9 mouse cellular contexts compared by ENCODE assay signal in the genomic region with DNA sequence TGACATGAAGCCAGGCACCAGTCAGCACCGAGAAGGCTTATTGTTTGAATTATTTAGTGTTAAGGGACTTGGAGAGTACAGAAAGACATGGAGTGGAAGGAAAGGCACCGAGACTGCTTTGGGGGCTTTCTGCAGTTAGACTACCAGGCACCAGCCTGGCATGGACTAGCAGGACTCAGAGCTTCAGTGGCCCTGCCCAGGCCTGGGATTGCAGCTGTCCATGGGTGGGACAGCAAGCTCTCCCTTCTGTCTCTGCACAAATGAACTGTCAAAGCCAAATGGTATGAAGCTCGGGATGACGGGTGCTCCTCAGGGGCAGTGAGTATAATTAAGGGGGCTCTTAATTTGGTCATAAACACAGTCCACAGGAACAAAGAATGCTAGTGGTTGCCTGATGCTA. TPM values are rescaled to one million over a fixed set of nuclear protein-coding genes. Genes with fewer than 3 reads are reported as not detected.
DNase-seq lines count a peak whose midpoint lies in the region; ATAC-seq and TF ChIP-seq lines count a peak whose summit lies in the region.
"Had no signal": no experiment of that assay in that cellular context is flagged by ENCODE, and none has a peak within 500 bp of the region (broad histone marks: within the 10 kb centered on the region; RNA-seq: fewer than 3 reads in every experiment).

No protein-coding gene starts in this region.

- no peak for ATAC-seq in heart, embryonic 15.5 days (replicated peaks; ENCODE audit: insufficient number of reproducible peaks, insufficient read depth, low FRiP score, low read depth)
- ATAC-seq in hindbrain, embryonic 16.5 days: no peak
- no peak for ATAC-seq in midbrain, embryonic 15.5 days (replicated peaks)
- ATAC-seq in inflammation-experienced regulatory T-cells, adult 6 months: no peak

- H3K4me3 ChIP-seq in heart, embryonic 15.5 days: peak overlapping the region; percentile 77; the same call in 1 of the 2 replicates
- H3K4me3 ChIP-seq in cortical plate, adult 2 months (ENCODE audit: insufficient read depth, low read length): peak overlapping the region; percentile 96; the same call in 1 of the 2 replicates
- H3K4me3 ChIP-seq in hindbrain, embryonic 16.5 days (ENCODE audit: low read length): peak overlapping the region; percentile 94
- H3K4me3 ChIP-seq in midbrain, embryonic 15.5 days: peak overlapping the region; percentile 73

- TF ChIP-seq POLR2A in cortical plate, adult 2 months (IDR thresholded peaks at IDR 0.05; ENCODE audit: extremely low read depth, insufficient read depth, low read length): no peak

- no peak overlapping the region for H3K27ac ChIP-seq in heart, embryonic 15.5 days
- H3K27ac ChIP-seq in cortical plate, adult 2 months (ENCODE audit: insufficient read depth, low read length): no peak overlapping the region
- peak overlapping the region; percentile 97; the same call in 1 of the 2 replicates for H3K27ac ChIP-seq in hindbrain, embryonic 16.5 days (ENCODE audit: low read depth, low read length)
- no peak overlapping the region for H3K27ac ChIP-seq in midbrain, embryonic 15.5 days

- no peak for TF ChIP-seq CTCF in cortical plate, adult 2 months (IDR thresholded peaks at IDR 0.05; ENCODE audit: extremely low read depth, insufficient read depth, low read length)

- WGBS in heart, embryonic 15.5 days: 75% methylated on average over 4 of the region's 4 CpGs
- 71% methylated on average over 4 of the region's 4 CpGs for WGBS in hindbrain, embryonic 16.5 days
- 77% methylated on average over 4 of the region's 4 CpGs for WGBS in midbrain, embryonic 15.5 days

- peak overlapping the region; percentile 64 for H3K4me2 ChIP-seq in heart, embryonic 15.5 days
- H3K4me2 ChIP-seq in hindbrain, embryonic 16.5 days (ENCODE audit: low read length): peak overlapping the region; percentile 75
- H3K4me2 ChIP-seq in midbrain, embryonic 15.5 days: peak overlapping the region; percentile 60

- H3K9me3 ChIP-seq in heart, embryonic 15.5 days (replicated peaks): no peaks in the 10 kb centered on the region
- H3K9me3 ChIP-seq in hindbrain, embryonic 16.5 days (ENCODE audit: control insufficient read depth, low read length): no peaks in the 10 kb centered on the region
- no peaks in the 10 kb centered on the region for H3K9me3 ChIP-seq in midbrain, embryonic 15.5 days

- no peaks in the 10 kb centered on the region for H3K27me3 ChIP-seq in heart, embryonic 15.5 days
- H3K27me3 ChIP-seq in hindbrain, embryonic 16.5 days (replicated peaks; ENCODE audit: control insufficient read depth, insufficient read depth, low read length): no peaks in the 10 kb centered on the region
- no peaks in the 10 kb centered on the region for H3K27me3 ChIP-seq in midbrain, embryonic 15.5 days (replicated peaks)

- H3K4me1 ChIP-seq in heart, embryonic 15.5 days (replicated peaks): peaks cover 22% of the 10 kb centered on the region
- H3K4me1 ChIP-seq in cortical plate, adult 2 months (ENCODE audit: control insufficient read depth, insufficient read depth, low read length): peaks cover 8% of the 10 kb centered on the region
- peaks cover 23% of the 10 kb centered on the region for H3K4me1 ChIP-seq in hindbrain, embryonic 16.5 days (ENCODE audit: control insufficient read depth, insufficient read depth, low read depth, low read length)
- peaks cover 29% of the 10 kb centered on the region for H3K4me1 ChIP-seq in midbrain, embryonic 15.5 days

- no peak for DNase-seq in heart, postnatal 4 days
- no peak for DNase-seq in T-cell, adult 2 months (ENCODE audit: low spot score)
- DNase-seq in frontal cortex, postnatal 14 days (ENCODE audit: low spot score in 2 of 2): no peak
- DNase-seq: kidney, adult 2 months had no signal

- no peaks in the 10 kb centered on the region; the same call in 1 of the 2 replicates for H3K36me3 ChIP-seq in heart, embryonic 15.5 days
- H3K36me3 ChIP-seq in hindbrain, embryonic 16.5 days (ENCODE audit: control insufficient read depth, insufficient read depth, low read length): no peaks in the 10 kb centered on the region
- H3K36me3 ChIP-seq in midbrain, embryonic 15.5 days (replicated peaks): no peaks in the 10 kb centered on the region

- H3K9ac ChIP-seq in heart, embryonic 15.5 days: 0 out of 2 replicates have a peak overlapping the region, but pooled peaks have one; percentile 90
- H3K9ac ChIP-seq in hindbrain, embryonic 16.5 days (ENCODE audit: low read depth, low read length): peak overlapping the region; percentile 72; the same call in 1 of the 2 replicates
- H3K9ac ChIP-seq in midbrain, embryonic 15.5 days: peak overlapping the region; percentile 51; the same call in 1 of the 2 replicates

RNA-seq across cellular contexts. Expression of gene Spg7, which starts 1.3 kb away (rescaled TPM):
- polyA plus RNA-seq in heart, embryonic 15.5 days (2015; fragmentation: Nextera tagmentation; extraction: Ambion mirVana): 60.1 and 64.3 TPM in 2 replicates
- 10 to 100 TPM; 68.5 to 76.5 TPM for total RNA-seq in heart, postnatal 4 days (2021)
- 76.9 and 93.5 TPM in 2 replicates for polyA plus RNA-seq in cortical plate, adult 2 months (2012; rRNA removed)
- 44.6 and 46.5 TPM in 2 replicates for polyA plus RNA-seq in hindbrain, embryonic 16.5 days (2015; fragmentation: Nextera tagmentation; extraction: Ambion mirVana)
- 48.7 and 49.0 TPM in 2 replicates for polyA plus RNA-seq in midbrain, embryonic 15.5 days (2015; fragmentation: Nextera tagmentation; extraction: Ambion mirVana)
- polyA plus RNA-seq in inflammation-experienced regulatory T-cells, adult 6 months (2017; shearing (Covaris generic)): 10 to 100 TPM; 16.5 to 35.2 (median 19.0) TPM

RNA-seq across cellular contexts. Expression of gene Ankrd11, which starts 22.0 kb away (rescaled TPM):
- 39.6 and 51.5 TPM in 2 replicates for polyA plus RNA-seq in heart, embryonic 15.5 days (2015; fragmentation: Nextera tagmentation; extraction: Ambion mirVana)
- 10 to 100 TPM; 85.2 to 86.3 TPM for total RNA-seq in heart, postnatal 4 days (2021)
- 99.7 and 106 TPM in 2 replicates for polyA plus RNA-seq in cortical plate, adult 2 months (2012; rRNA removed)
- polyA plus RNA-seq in hindbrain, embryonic 16.5 days (2015; fragmentation: Nextera tagmentation; extraction: Ambion mirVana): 22.9 and 23.5 TPM in 2 replicates
- polyA plus RNA-seq in midbrain, embryonic 15.5 days (2015; fragmentation: Nextera tagmentation; extraction: Ambion mirVana): 69.4 and 71.7 TPM in 2 replicates
- polyA plus RNA-seq in inflammation-experienced regulatory T-cells, adult 6 months (2017; shearing (Covaris generic)): 100 to 1,000 TPM in 1 of 3 experiments, 10 to 100 TPM in 2; 54.0 to 105 (median 84.1) TPM

RNA-seq across cellular contexts. Expression of gene Rpl13, which starts 38.1 kb away (rescaled TPM):
- 802 and 841 TPM in 2 replicates for polyA plus RNA-seq in heart, embryonic 15.5 days (2015; fragmentation: Nextera tagmentation; extraction: Ambion mirVana)
- total RNA-seq in heart, postnatal 4 days (2021): 100 to 1,000 TPM; 641 to 660 TPM
- 1,008 and 1,076 TPM in 2 replicates for polyA plus RNA-seq in cortical plate, adult 2 months (2012; rRNA removed)
- polyA plus RNA-seq in hindbrain, embryonic 16.5 days (2015; fragmentation: Nextera tagmentation; extraction: Ambion mirVana): 588 and 678 TPM in 2 replicates
- 632 and 634 TPM in 2 replicates for polyA plus RNA-seq in midbrain, embryonic 15.5 days (2015; fragmentation: Nextera tagmentation; extraction: Ambion mirVana)
- 1,000 to 10,000 TPM; 1,514 to 2,679 (median 2,672) TPM for polyA plus RNA-seq in inflammation-experienced regulatory T-cells, adult 6 months (2017; shearing (Covaris generic))

RNA-seq across cellular contexts. Expression of gene Cpne7, which starts 53.1 kb away (rescaled TPM):
- 0.18 and 0.25 TPM in 2 replicates for polyA plus RNA-seq in heart, embryonic 15.5 days (2015; fragmentation: Nextera tagmentation; extraction: Ambion mirVana)
- total RNA-seq in heart, postnatal 4 days (2021): under 1 TPM; 0.14 to 0.16 TPM
- polyA plus RNA-seq in cortical plate, adult 2 months (2012; rRNA removed): 72.5 and 108 TPM in 2 replicates
- 5.9 and 8.6 TPM in 2 replicates for polyA plus RNA-seq in hindbrain, embryonic 16.5 days (2015; fragmentation: Nextera tagmentation; extraction: Ambion mirVana)
- 8.1 TPM in 2 replicates for polyA plus RNA-seq in midbrain, embryonic 15.5 days (2015; fragmentation: Nextera tagmentation; extraction: Ambion mirVana)
- 10 to 100 TPM in 1 of 3 experiments, 1 to 10 TPM in 2; 1.2 to 13.6 (median 6.6) TPM for polyA plus RNA-seq in inflammation-experienced regulatory T-cells, adult 6 months (2017; shearing (Covaris generic))
